Mouse (Mus musculus): ENCODE results near the gene Stat3. TPM values are rescaled to one million over a fixed set of nuclear protein-coding genes. Genes with fewer than 3 reads are reported as not detected.

Stat3 gene
- polyA plus RNA-seq, 1 experiment from 2014 or later, result 28.5 TPM

- peaks cover 63% of the 10 kb centered on the region for H3K36me3 ChIP-seq
- no peaks in the 10 kb centered on the region for H3K9me3 ChIP-seq (replicated peaks)
- WGBS (ENCODE audit: insufficient replicate concordance), result 74% methylated on average over 3 of the region's 3 CpGs
- H3K4me3 ChIP-seq (replicated peaks), result no peak overlapping the region
- H3K4me2 ChIP-seq, result no peak overlapping the region
- ATAC-seq (ENCODE audit: low read depth), result no peak
- peaks cover 95% of the 10 kb centered on the region for H3K4me1 ChIP-seq (replicated peaks)
- no peak for DNase-seq
- peak overlapping the region; percentile 94 for H3K27ac ChIP-seq
- no peaks in the 10 kb centered on the region for H3K27me3 ChIP-seq
- H3K9ac ChIP-seq, result peak overlapping the region; percentile 54; the same call in 1 of the 2 replicates
These were observed 51.6 kb downstream of the Stat3 start for GRCm38 (mm10) chr11:100887764-100888163.

- WGBS (ENCODE audit: insufficient replicate concordance), result 78% methylated on average over 4 of the region's 4 CpGs
- peaks cover 58% of the 10 kb centered on the region for H3K36me3 ChIP-seq
- no peaks in the 10 kb centered on the region for H3K27me3 ChIP-seq
- no peak overlapping the region for H3K4me3 ChIP-seq (replicated peaks)
- no peak for DNase-seq
- no peaks in the 10 kb centered on the region for H3K9me3 ChIP-seq (replicated peaks)
- H3K9ac ChIP-seq, result peak overlapping the region; percentile 54
- peaks cover 91% of the 10 kb centered on the region for H3K4me1 ChIP-seq (replicated peaks)
- H3K4me2 ChIP-seq, result no peak overlapping the region; the same call in 1 of the 2 replicates
- ATAC-seq (ENCODE audit: low read depth), result no peak
- H3K27ac ChIP-seq, result peak overlapping the region; percentile 94
These were observed 52.1 kb downstream of the Stat3 start for GRCm38 (mm10) chr11:100887236-100887635.

GRCm38 (mm10) chr11:100886188-100886740 is 53.1 kb downstream of the Stat3 start:
- H3K4me3 ChIP-seq (replicated peaks), result no peak overlapping the region
- peaks cover 65% of the 10 kb centered on the region for H3K36me3 ChIP-seq
- no peaks in the 10 kb centered on the region for H3K27me3 ChIP-seq
- peak overlapping the region; percentile 54 for H3K4me2 ChIP-seq
- H3K4me1 ChIP-seq (replicated peaks), result peaks cover 88% of the 10 kb centered on the region
- WGBS (ENCODE audit: insufficient replicate concordance), result 4% methylated on average over 8 of the region's 8 CpGs
- ATAC-seq (ENCODE audit: low read depth) (peak; percentile 92), DNase-seq (peak; percentile 69)
- peak overlapping the region; percentile 54 for H3K9ac ChIP-seq
- H3K27ac ChIP-seq, result peak overlapping the region; percentile 94
- H3K9me3 ChIP-seq (replicated peaks), result no peaks in the 10 kb centered on the region

- Histone ChIP-seq H3K36me3 (peaks cover 64% of the 10 kb centered on the region), H3K4me2 (peak overlapping the region; percentile 54; the same call in 1 of the 2 replicates), H3K9me3 (replicated peaks) (no peaks in the 10 kb centered on the region), H3K4me1 (replicated peaks) (peaks cover 88% of the 10 kb centered on the region), H3K4me3 (replicated peaks) (no peak overlapping the region), H3K9ac (peak overlapping the region; percentile 54), H3K27ac (peak overlapping the region; percentile 94), H3K27me3 (no peaks in the 10 kb centered on the region)
- ATAC-seq (ENCODE audit: low read depth) (no peak), DNase-seq (no peak)
These were observed 53.9 kb downstream of the Stat3 start for GRCm38 (mm10) chr11:100885472-100885871.

GRCm38 (mm10) chr11:100883640-100884039 is 55.7 kb downstream of the Stat3 start:
- H3K36me3 ChIP-seq, result peaks cover 55% of the 10 kb centered on the region

GRCm38 (mm10) chr11:100879321-100880078 is 59.8 kb downstream of the Stat3 start:
- Histone ChIP-seq H3K9me3 (replicated peaks) (no peaks in the 10 kb centered on the region), H3K27me3 (no peaks in the 10 kb centered on the region), H3K36me3 (peaks cover 70% of the 10 kb centered on the region), H3K27ac (peak overlapping the region; percentile 63), H3K4me3 (replicated peaks) (no peak overlapping the region), H3K9ac (no peak overlapping the region; the same call in 1 of the 2 replicates), H3K4me2 (no peak overlapping the region), H3K4me1 (replicated peaks) (peaks cover 48% of the 10 kb centered on the region)
- DNase-seq (no peak), ATAC-seq (ENCODE audit: low read depth) (peak; percentile 76)
- WGBS (ENCODE audit: insufficient replicate concordance), result 33% methylated on average over 15 of the region's 15 CpGs

More at GRCm38 (mm10) chr11:100883640-100884039, 55.7 kb downstream of the Stat3 start:
- ATAC-seq (ENCODE audit: low read depth) (no peak), DNase-seq (no peak)
- Histone ChIP-seq H3K4me2 (no peak overlapping the region), H3K9ac (no peak overlapping the region), H3K4me3 (replicated peaks) (no peak overlapping the region), H3K4me1 (replicated peaks) (peaks cover 88% of the 10 kb centered on the region), H3K9me3 (replicated peaks) (no peaks in the 10 kb centered on the region), H3K27me3 (no peaks in the 10 kb centered on the region), H3K27ac (peak overlapping the region; percentile 29; the same call in 1 of the 2 replicates)
- WGBS (ENCODE audit: insufficient replicate concordance), result 87% methylated on average over 10 of the region's 10 CpGs

- no peak overlapping the region for H3K9ac ChIP-seq
- H3K27ac ChIP-seq, result no peak overlapping the region
- H3K36me3 ChIP-seq, result peaks cover 58% of the 10 kb centered on the region
- no peaks in the 10 kb centered on the region for H3K27me3 ChIP-seq
- peaks cover 22% of the 10 kb centered on the region for H3K4me1 ChIP-seq (replicated peaks)
- no peak overlapping the region for H3K4me3 ChIP-seq (replicated peaks)
- no peak overlapping the region for H3K4me2 ChIP-seq
- H3K9me3 ChIP-seq (replicated peaks), result no peaks in the 10 kb centered on the region
- DNase-seq, result no peak
- 72% methylated on average over 3 of the region's 3 CpGs for WGBS (ENCODE audit: insufficient replicate concordance)
- ATAC-seq (ENCODE audit: low read depth), result no peak
These were observed 63.6 kb downstream of the Stat3 start for GRCm38 (mm10) chr11:100875761-100876160.

- WGBS (ENCODE audit: insufficient replicate concordance), result 76% methylated on average over 8 of the region's 8 CpGs
- ATAC-seq (ENCODE audit: low read depth), result no peak
- no peak overlapping the region for H3K9ac ChIP-seq
- peaks cover 41% of the 10 kb centered on the region for H3K36me3 ChIP-seq
- H3K4me3 ChIP-seq (replicated peaks), result no peak overlapping the region
- no peaks in the 10 kb centered on the region for H3K9me3 ChIP-seq (replicated peaks)
- H3K4me1 ChIP-seq (replicated peaks), result peaks cover under 1% of the 10 kb centered on the region; the same call in 1 of the 2 replicates
- H3K4me2 ChIP-seq, result no peak overlapping the region
- H3K27me3 ChIP-seq, result no peaks in the 10 kb centered on the region
- no peak for DNase-seq
- H3K27ac ChIP-seq, result no peak overlapping the region
These were observed 68.4 kb downstream of the Stat3 start for GRCm38 (mm10) chr11:100870968-100871350.

- H3K27ac ChIP-seq, result no peak overlapping the region
- peaks cover 6% of the 10 kb centered on the region for H3K4me1 ChIP-seq (replicated peaks)
- WGBS (ENCODE audit: insufficient replicate concordance), result 82% methylated on average over 10 of the region's 10 CpGs
- no peak overlapping the region for H3K4me3 ChIP-seq (replicated peaks)
- no peaks in the 10 kb centered on the region for H3K27me3 ChIP-seq
- DNase-seq (no peak), ATAC-seq (ENCODE audit: low read depth) (no peak)
- no peaks in the 10 kb centered on the region for H3K9me3 ChIP-seq (replicated peaks)
- H3K36me3 ChIP-seq, result peaks cover 41% of the 10 kb centered on the region
- no peak overlapping the region for H3K9ac ChIP-seq
- no peak overlapping the region for H3K4me2 ChIP-seq
These were observed 68.9 kb downstream of the Stat3 start for GRCm38 (mm10) chr11:100870256-100870967.

- no peak overlapping the region for H3K9ac ChIP-seq
- H3K27ac ChIP-seq, result no peak overlapping the region
- ATAC-seq (ENCODE audit: low read depth) (no peak), DNase-seq (no peak)
- no peaks in the 10 kb centered on the region for H3K9me3 ChIP-seq (replicated peaks)
- peaks cover 36% of the 10 kb centered on the region for H3K36me3 ChIP-seq
- WGBS (ENCODE audit: insufficient replicate concordance), result 45% methylated on average over 7 of the region's 7 CpGs
- no peak overlapping the region for H3K4me3 ChIP-seq (replicated peaks)
- no peak overlapping the region for H3K4me2 ChIP-seq
- H3K4me1 ChIP-seq (replicated peaks), result peaks cover 27% of the 10 kb centered on the region
- no peaks in the 10 kb centered on the region for H3K27me3 ChIP-seq
These were observed 73.7 kb downstream of the Stat3 start for GRCm38 (mm10) chr11:100865618-100866017.

- ATAC-seq (ENCODE audit: low read depth), result no peak
- H3K9me3 ChIP-seq (replicated peaks), result no peaks in the 10 kb centered on the region
- DNase-seq, result no peak
- no peak overlapping the region for H3K9ac ChIP-seq
- peaks cover 4% of the 10 kb centered on the region; the same call in 1 of the 2 replicates for H3K27me3 ChIP-seq
- no peak overlapping the region for H3K4me2 ChIP-seq
- no peak overlapping the region for H3K27ac ChIP-seq
- peaks cover 50% of the 10 kb centered on the region for H3K4me1 ChIP-seq (replicated peaks)
- peaks cover 29% of the 10 kb centered on the region for H3K36me3 ChIP-seq
- no peak overlapping the region for H3K4me3 ChIP-seq (replicated peaks)
- 87% methylated on average over 10 of the region's 10 CpGs for WGBS (ENCODE audit: insufficient replicate concordance)
These were observed 76.2 kb downstream of the Stat3 start for GRCm38 (mm10) chr11:100863141-100863540.
